Mouse (Mus musculus) megakaryocyte, embryonic 14.5 days (primary cell): ENCODE data around the gene Tfcp2. TPM values are rescaled to one million over a fixed set of nuclear protein-coding genes. Genes with fewer than 3 reads are reported as not detected.
"Not testable (repeated sequence)": the region's sequence is repeated elsewhere in the genome, so short reads cannot be mapped to it uniquely, and the experiment has no call there.

Experiments used
- H3K27me3 ChIP-seq: replicated peaks from 2 replicates; pipeline ENCODE3; 2012; ENCODE audit warnings: inconsistent platforms
- H3K36me3 ChIP-seq: replicated peaks from 2 replicates; pipeline ENCODE3; 2012; ENCODE audit warnings: low read length, inconsistent platforms, mixed read lengths
- H3K4me1 ChIP-seq: 2 replicates; pipeline ENCODE4 v1.6.1; 2012; ENCODE audit warnings: inconsistent platforms
- H3K4me3 ChIP-seq: replicated peaks from 2 replicates; pipeline ENCODE3; 2012; ENCODE audit warnings: moderate library complexity, mild to moderate bottlenecking, inconsistent platforms
- H3K9me3 ChIP-seq: 2 replicates; pipeline ENCODE4 v1.6.1; 2012; ENCODE audit warnings: inconsistent platforms
- FLI1 ChIP-seq: IDR thresholded peaks from 2 replicates; pipeline ENCODE4 v1.6.1; 2012; ENCODE audit warnings: low read length, inconsistent platforms, mixed read lengths
- GATA1 ChIP-seq: IDR thresholded peaks from 3 replicates; pipeline ENCODE4 v1.6.1; 2012; ENCODE audit warnings: mixed read lengths, low read length, inconsistent platforms, borderline replicate concordance
- polyA plus RNA-seq: library from polyadenylated mRNA; stranded (reverse); fragments of >175 nt; gene quantifications from 2 replicates; pipeline ENCODE4 v1.2.3, GENCODE M21; 2012; ENCODE audit warnings: low replicate concordance; ENCODE audit not compliant: insufficient read depth

Tfcp2 gene
- polyA plus RNA-seq, 1 experiment, result 3.0 TPM

- Histone ChIP-seq H3K4me1 (peaks cover 18% of the 10 kb centered on the region; the same call in 1 of the 2 replicates), H3K27me3 (peaks cover 3% of the 10 kb centered on the region), H3K36me3 (no peaks in the 10 kb centered on the region), H3K4me3 (no peak overlapping the region), H3K9me3 (no peaks in the 10 kb centered on the region)
- no peak for TF ChIP-seq GATA1
- TF ChIP-seq FLI1, result no peak
Measured at GRCm38 (mm10) chr15:100557705-100558433, 6.1 kb upstream of the Tfcp2 start.

DNA sequence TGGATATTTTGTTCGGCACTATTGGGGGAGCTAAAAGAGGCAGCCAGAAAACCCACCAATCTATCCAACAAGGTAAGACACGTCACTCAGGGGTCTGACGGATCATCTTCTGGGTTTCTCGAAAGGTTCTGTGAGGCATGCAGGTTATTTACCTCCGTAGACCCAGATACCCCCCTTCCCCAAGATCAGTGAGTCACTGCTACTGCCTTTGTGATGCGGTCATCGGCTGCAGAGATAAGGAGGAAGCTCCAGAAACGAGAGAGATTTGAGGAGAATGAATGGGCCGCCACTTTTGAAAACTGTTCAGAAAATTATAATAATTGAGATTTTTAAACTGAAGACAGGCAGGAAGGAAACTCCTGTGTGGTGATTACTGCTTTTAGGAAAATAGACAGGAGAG, 4.6 kb upstream of the Tfcp2 start:
- peaks cover 26% of the 10 kb centered on the region for H3K4me1 ChIP-seq
- no peaks in the 10 kb centered on the region for H3K36me3 ChIP-seq
- H3K4me3 ChIP-seq, result no peak overlapping the region
- TF ChIP-seq GATA1, result no peak
- no peak for TF ChIP-seq FLI1
- H3K27me3 ChIP-seq, result peaks cover 3% of the 10 kb centered on the region
- H3K9me3 ChIP-seq, result no peaks in the 10 kb centered on the region

DNA sequence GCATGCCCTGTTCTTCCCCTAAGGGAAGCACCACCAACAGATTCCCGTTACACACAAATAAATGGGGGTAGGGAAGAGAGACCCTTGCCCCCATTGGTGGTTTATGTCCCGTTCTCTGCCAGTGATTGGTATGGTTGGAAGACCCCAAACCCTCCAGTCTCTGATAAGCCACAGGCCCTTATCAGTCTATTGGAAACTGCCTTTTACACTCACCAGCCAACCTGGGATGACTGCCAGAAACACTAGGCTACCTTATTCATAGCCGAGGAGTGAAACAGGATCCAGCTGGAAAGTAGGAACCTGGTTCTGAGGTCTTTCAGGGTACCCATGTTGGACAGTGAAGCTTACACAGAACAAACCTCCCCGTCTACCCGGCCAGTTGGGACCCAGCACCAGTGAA, 4.2 kb upstream of the Tfcp2 start:
- Histone ChIP-seq H3K36me3 (no peaks in the 10 kb centered on the region), H3K4me3 (no peak overlapping the region), H3K27me3 (peaks cover 3% of the 10 kb centered on the region), H3K9me3 (no peaks in the 10 kb centered on the region), H3K4me1 (peaks cover 30% of the 10 kb centered on the region)
- TF ChIP-seq GATA1 (no peak), FLI1 (no peak)

GRCm38 (mm10) chr15:100550280-100550679, 1.5 kb downstream of the Tfcp2 start:
- H3K9me3 ChIP-seq, result peaks cover 3% of the 10 kb centered on the region; the same call in 1 of the 2 replicates
- H3K4me1 ChIP-seq, result peaks cover 40% of the 10 kb centered on the region
- TF ChIP-seq GATA1, result no peak
- no peak for TF ChIP-seq FLI1
- peaks cover 11% of the 10 kb centered on the region for H3K36me3 ChIP-seq
- no peak overlapping the region for H3K4me3 ChIP-seq
- no peaks in the 10 kb centered on the region for H3K27me3 ChIP-seq

DNA sequence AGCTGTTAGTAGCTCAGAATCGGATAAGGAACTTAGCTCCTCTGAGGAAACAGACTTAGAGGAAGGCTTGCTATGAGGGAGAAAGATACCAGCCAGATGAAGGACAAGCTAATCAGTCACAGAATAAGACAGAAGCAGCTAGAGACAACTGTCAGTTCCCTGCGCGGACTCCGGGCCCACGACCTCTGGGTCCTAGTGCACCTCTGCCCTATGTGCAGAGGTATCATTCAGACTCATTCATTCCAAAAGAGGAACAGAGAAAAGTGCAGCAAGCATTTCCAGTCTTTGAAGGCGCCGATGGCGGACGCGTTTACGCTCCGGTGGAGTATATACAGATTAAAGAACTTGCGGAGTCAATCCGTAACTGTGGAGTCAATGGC, 8.2 kb downstream of the Tfcp2 start:
- not testable (repeated sequence) for H3K4me3 ChIP-seq, H3K36me3 ChIP-seq, H3K4me1 ChIP-seq, H3K9me3 ChIP-seq, H3K27me3 ChIP-seq

DNA sequence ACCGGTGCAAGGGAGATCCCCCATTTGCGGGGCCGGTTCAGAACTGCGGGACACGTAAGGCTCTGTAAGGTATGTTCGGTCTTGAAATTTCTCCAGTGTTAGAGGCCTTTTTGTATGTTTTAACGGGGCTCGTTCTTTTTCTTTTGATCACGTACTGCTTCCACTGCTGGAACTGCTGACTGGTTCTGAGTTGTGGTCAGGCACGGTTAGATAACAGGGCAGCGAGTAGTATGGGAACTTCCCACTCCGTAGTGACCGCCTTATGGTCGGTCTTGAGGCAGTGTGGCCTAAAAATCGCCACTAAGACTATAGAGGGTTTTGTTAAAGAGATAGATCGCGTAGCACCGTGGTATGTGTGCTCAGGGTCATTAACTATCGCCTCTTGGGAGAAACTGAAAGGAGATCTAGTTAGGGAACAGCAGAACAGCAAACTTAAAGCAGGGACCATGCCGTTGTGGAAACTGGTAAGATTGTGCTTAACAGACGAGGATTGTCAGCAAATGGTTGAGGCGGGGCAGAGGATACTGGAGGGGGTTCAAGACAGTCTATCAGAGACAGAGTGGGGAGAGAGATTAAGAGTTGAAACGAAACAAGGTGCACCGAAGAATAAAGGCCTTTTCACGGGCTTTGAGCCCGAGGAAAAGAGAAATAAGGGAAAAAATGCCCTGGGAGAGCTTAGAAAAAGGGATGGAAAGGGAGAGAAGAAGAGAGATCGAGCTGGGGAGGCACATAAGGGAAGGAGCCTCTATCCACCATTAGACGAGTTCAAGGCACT, 8.7 kb downstream of the Tfcp2 start:
- H3K9me3 ChIP-seq, H3K36me3 ChIP-seq, H3K4me3 ChIP-seq, H3K4me1 ChIP-seq, H3K27me3 ChIP-seq: not testable (repeated sequence)

GRCm38 (mm10) chr15:100541426-100541825, 10.4 kb downstream of the Tfcp2 start:
- H3K27me3 ChIP-seq, result no peaks in the 10 kb centered on the region
- H3K4me3 ChIP-seq, result no peak overlapping the region
- peaks cover 3% of the 10 kb centered on the region; the same call in 1 of the 2 replicates for H3K4me1 ChIP-seq
- H3K36me3 ChIP-seq, result no peaks in the 10 kb centered on the region
- no peak for TF ChIP-seq GATA1
- H3K9me3 ChIP-seq, result peaks cover 3% of the 10 kb centered on the region; the same call in 1 of the 2 replicates

- not testable (repeated sequence) for H3K4me3 ChIP-seq, H3K4me1 ChIP-seq, H3K9me3 ChIP-seq
Measured at GRCm38 (mm10) chr15:100541001-100541400, 10.8 kb downstream of the Tfcp2 start.

GRCm38 (mm10) chr15:100539411-100539810, 12.4 kb downstream of the Tfcp2 start:
- TF ChIP-seq FLI1 (no peak), GATA1 (no peak)
- H3K4me3 ChIP-seq, result no peak overlapping the region
- peaks cover 2% of the 10 kb centered on the region for H3K27me3 ChIP-seq

More at GRCm38 (mm10) chr15:100541001-100541400, 10.8 kb downstream of the Tfcp2 start:
- H3K36me3 ChIP-seq, H3K27me3 ChIP-seq: not testable (repeated sequence)

GRCm38 (mm10) chr15:100537913-100538312, 13.9 kb downstream of the Tfcp2 start:
- Histone ChIP-seq H3K4me3 (no peak overlapping the region), H3K9me3 (peaks cover 7% of the 10 kb centered on the region), H3K36me3 (peaks cover 12% of the 10 kb centered on the region), H3K4me1 (peaks cover 3% of the 10 kb centered on the region; the same call in 1 of the 2 replicates), H3K27me3 (peaks cover 4% of the 10 kb centered on the region)
- TF ChIP-seq GATA1, result no peak
- TF ChIP-seq FLI1, result no peak

More at GRCm38 (mm10) chr15:100539411-100539810, 12.4 kb downstream of the Tfcp2 start:
- Histone ChIP-seq H3K9me3 (peaks cover 7% of the 10 kb centered on the region), H3K36me3 (peaks cover 7% of the 10 kb centered on the region), H3K4me1 (peaks cover 3% of the 10 kb centered on the region; the same call in 1 of the 2 replicates)
